Mouse (Mus musculus) stomach, embryonic 14.5 days (tissue): Measurements from ENCODE around the gene Dlg1. TPM values are rescaled to one million over a fixed set of nuclear protein-coding genes. Genes with fewer than 3 reads are reported as not detected.

Experiments
- ATAC-seq: fragments of 200-750 bp; cut with Nextera tagmentation; 2 replicates; pipeline ENCODE4 v1.8.0; 2017; ENCODE audit warnings: low read depth, moderate TSS enrichment; ENCODE audit not compliant: insufficient number of reproducible peaks, insufficient read depth, low FRiP score
- H3K27ac ChIP-seq: fragments of 300-500 bp; sonication (generic); 2 replicates; pipeline ENCODE4 v1.5.1; 2014; ENCODE audit warnings: mild to moderate bottlenecking, low read length, moderate library complexity, mixed read lengths
- H3K27me3 ChIP-seq: fragments of 300-500 bp; sonication (generic); 2 replicates; pipeline ENCODE4 v1.6.1; 2014; ENCODE audit warnings: low read length, control low read depth, mixed read lengths; ENCODE audit not compliant: control insufficient read depth, insufficient read depth
- H3K36me3 ChIP-seq: fragments of 300-500 bp; sonication (generic); 2 replicates; pipeline ENCODE4 v1.6.1; 2014; ENCODE audit warnings: mild to moderate bottlenecking, control low read depth, low read length, moderate library complexity, mixed read lengths; ENCODE audit not compliant: control insufficient read depth, insufficient read depth
- H3K4me1 ChIP-seq: fragments of 300-500 bp; sonication (generic); 2 replicates; pipeline ENCODE4 v1.6.1; 2014; ENCODE audit warnings: low read length, control low read depth, mixed read lengths; ENCODE audit not compliant: control insufficient read depth, insufficient read depth
- H3K4me2 ChIP-seq: fragments of 300-500 bp; sonication (generic); replicated peaks from 2 replicates; pipeline ENCODE4 v1.6.1; 2014; ENCODE audit warnings: low read depth, low read length, control low read depth
- H3K4me3 ChIP-seq: fragments of 300-500 bp; sonication (generic); 2 replicates; pipeline ENCODE4 v1.5.1; 2014; ENCODE audit warnings: low read depth, low read length, control low read depth
- H3K9ac ChIP-seq: fragments of 300-500 bp; sonication (generic); replicated peaks from 2 replicates; pipeline ENCODE4 v1.6.1; 2014; ENCODE audit warnings: low read depth, mild to moderate bottlenecking, control low read depth, low read length, moderate library complexity, mixed read lengths
- H3K9me3 ChIP-seq: fragments of 300-500 bp; sonication (generic); 2 replicates; pipeline ENCODE4 v1.6.1; 2016; ENCODE audit warnings: low read depth, low read length, control low read depth; ENCODE audit not compliant: control insufficient read depth
- WGBS: fragments of 180-500 bp; shearing (Covaris S2); extraction: QIAGEN DNeasy Blood & Tissue Kit; methylation state at CpG from one replicate; pipeline ENCODE4 v1.1.7; 2014; 5-methylcytosine and 5-hydroxymethylcytosine counted together
- polyA plus RNA-seq: library from polyadenylated mRNA; unstranded; fragments of >200 nt; fragmentation: Nextera tagmentation; extraction: Ambion mirVana; gene quantifications from 2 replicates; pipeline ENCODE4 v1.2.1, GENCODE M21; 2014

Dlg1 gene
- polyA plus RNA-seq, 1 experiment from 2014 or later, result 42.0 TPM

- no peak overlapping the region for H3K27ac ChIP-seq
- 67% methylated on average over 6 of the region's 6 CpGs for WGBS
- no peak overlapping the region for H3K4me2 ChIP-seq
- H3K9me3 ChIP-seq, result no peaks in the 10 kb centered on the region
- no peak overlapping the region for H3K4me3 ChIP-seq
- no peak for ATAC-seq
- H3K27me3 ChIP-seq, result no peaks in the 10 kb centered on the region
- peaks cover 8% of the 10 kb centered on the region; the same call in 1 of the 2 replicates for H3K36me3 ChIP-seq
- H3K4me1 ChIP-seq, result no peaks in the 10 kb centered on the region
- H3K9ac ChIP-seq, result no peak overlapping the region
Observed at GRCm38 (mm10) chr16:31878052-31878451, 214.8 kb downstream of the Dlg1 start.

GRCm38 (mm10) chr16:31878573-31879257, 215.5 kb downstream of the Dlg1 start, which contains the start of gene Meltf:
Gene Meltf (plus strand): TSS chr16:31878810.
- no peaks in the 10 kb centered on the region for H3K27me3 ChIP-seq
- no peak within 1 kb of the TSS for H3K4me3 ChIP-seq
- peak; percentile 80 for ATAC-seq
- H3K4me1 ChIP-seq, result peaks cover 1% of the 10 kb centered on the region; the same call in 1 of the 2 replicates
- H3K27ac ChIP-seq, result no peak within 1 kb of the TSS
- WGBS, result 32% methylated on average over 21 of the region's 21 CpGs
- H3K9ac ChIP-seq, result no peak within 1 kb of the TSS
- H3K9me3 ChIP-seq, result no peaks in the 10 kb centered on the region
- H3K4me2 ChIP-seq, result no peak within 1 kb of the TSS; the same call in 1 of the 2 replicates
- peaks cover 7% of the 10 kb centered on the region; the same call in 1 of the 2 replicates for H3K36me3 ChIP-seq

- ATAC-seq, result no peak
- Histone ChIP-seq H3K9me3 (no peaks in the 10 kb centered on the region), H3K9ac (no peak overlapping the region), H3K27me3 (no peaks in the 10 kb centered on the region), H3K4me1 (peaks cover 6% of the 10 kb centered on the region; the same call in 1 of the 2 replicates), H3K4me3 (no peak overlapping the region), H3K27ac (no peak overlapping the region), H3K4me2 (no peak overlapping the region), H3K36me3 (no peaks in the 10 kb centered on the region)
- 79% methylated on average over 8 of the region's 8 CpGs for WGBS
Observed at GRCm38 (mm10) chr16:31880146-31880840, 217.1 kb downstream of the Dlg1 start.

GRCm38 (mm10) chr16:31882381-31882908, 219.2 kb downstream of the Dlg1 start:
- Histone ChIP-seq H3K4me1 (peaks cover 6% of the 10 kb centered on the region; the same call in 1 of the 2 replicates), H3K9me3 (no peaks in the 10 kb centered on the region), H3K9ac (no peak overlapping the region), H3K4me2 (no peak overlapping the region), H3K27ac (no peak overlapping the region), H3K36me3 (no peaks in the 10 kb centered on the region), H3K4me3 (no peak overlapping the region), H3K27me3 (no peaks in the 10 kb centered on the region)
- no peak for ATAC-seq
- WGBS, result 71% methylated on average over 9 of the region's 9 CpGs

- Histone ChIP-seq H3K36me3 (no peaks in the 10 kb centered on the region), H3K4me2 (peak overlapping the region; percentile 22; the same call in 1 of the 2 replicates), H3K9me3 (no peaks in the 10 kb centered on the region), H3K27ac (no peak overlapping the region), H3K4me1 (peaks cover 6% of the 10 kb centered on the region; the same call in 1 of the 2 replicates), H3K27me3 (no peaks in the 10 kb centered on the region), H3K4me3 (no peak overlapping the region), H3K9ac (no peak overlapping the region)
- ATAC-seq, result no peak
- WGBS, result 54% methylated on average over 14 of the region's 14 CpGs
Observed at GRCm38 (mm10) chr16:31883302-31883701, 220.1 kb downstream of the Dlg1 start.

- Histone ChIP-seq H3K27ac (no peak overlapping the region), H3K4me1 (peaks cover 6% of the 10 kb centered on the region; the same call in 1 of the 2 replicates), H3K36me3 (no peaks in the 10 kb centered on the region), H3K4me3 (no peak overlapping the region), H3K9me3 (no peaks in the 10 kb centered on the region), H3K27me3 (no peaks in the 10 kb centered on the region), H3K9ac (no peak overlapping the region), H3K4me2 (peak overlapping the region; percentile 22; the same call in 1 of the 2 replicates)
- ATAC-seq, result peak; percentile 54; the same call in 1 of the 2 replicates
- WGBS, result 8% methylated on average over 6 of the region's 6 CpGs
Observed at GRCm38 (mm10) chr16:31883902-31884301, 220.7 kb downstream of the Dlg1 start.

- Histone ChIP-seq H3K36me3 (no peaks in the 10 kb centered on the region), H3K27ac (no peak overlapping the region), H3K4me2 (no peak overlapping the region), H3K9ac (no peak overlapping the region), H3K4me1 (no peaks in the 10 kb centered on the region), H3K4me3 (no peak overlapping the region), H3K9me3 (no peaks in the 10 kb centered on the region), H3K27me3 (no peaks in the 10 kb centered on the region)
- no peak for ATAC-seq
- WGBS, result 84% methylated on average over 7 of the region's 7 CpGs
Observed at GRCm38 (mm10) chr16:31890907-31891306, 227.7 kb downstream of the Dlg1 start.

GRCm38 (mm10) chr16:31893396-31894141, 230.3 kb downstream of the Dlg1 start:
- Histone ChIP-seq H3K4me2 (no peak overlapping the region), H3K4me3 (no peak overlapping the region), H3K4me1 (no peaks in the 10 kb centered on the region), H3K9me3 (no peaks in the 10 kb centered on the region), H3K27me3 (no peaks in the 10 kb centered on the region), H3K36me3 (no peaks in the 10 kb centered on the region), H3K27ac (no peak overlapping the region), H3K9ac (no peak overlapping the region)
- WGBS, result 74% methylated on average over 5 of the region's 5 CpGs
- no peak for ATAC-seq
